Mouse (Mus musculus): ENCODE data around the gene Cyb561d2. TPM values are rescaled to one million over a fixed set of nuclear protein-coding genes. Genes with fewer than 3 reads are reported as not detected.
"Not testable (repeated sequence)": the region's sequence is repeated elsewhere in the genome, so short reads cannot be mapped to it uniquely, and the experiment has no call there.

Cyb561d2 gene
- total RNA-seq, 4 experiments from 2014 or later = 21.1 to 28.3 (median 25.1) TPM

GRCm38 (mm10) chr9:107571534-107572326, 29.7 kb upstream of the Cyb561d2 start:
- no peak for DNase-seq

GRCm38 (mm10) chr9:107570845-107571244, 28.9 kb upstream of the Cyb561d2 start:
- no peak for DNase-seq

- DNase-seq = no peak
Measured at GRCm38 (mm10) chr9:107570016-107570415, 28.0 kb upstream of the Cyb561d2 start.

GRCm38 (mm10) chr9:107569270-107569669, 27.3 kb upstream of the Cyb561d2 start:
- no peak for DNase-seq

- peak; percentile 82 for DNase-seq
Measured at GRCm38 (mm10) chr9:107568331-107569261, 26.6 kb upstream of the Cyb561d2 start.

- DNase-seq = no peak
Measured at GRCm38 (mm10) chr9:107567702-107568319, 25.8 kb upstream of the Cyb561d2 start, which contains the start of gene Hyal2. Gene Hyal2, plus strand, starts transcription at chr9:107567945.

GRCm38 (mm10) chr9:107566855-107567254, 24.9 kb upstream of the Cyb561d2 start:
- DNase-seq = no peak

- no peak for DNase-seq
Measured at GRCm38 (mm10) chr9:107566041-107566709, 24.2 kb upstream of the Cyb561d2 start.

GRCm38 (mm10) chr9:107565556-107565955, 23.6 kb upstream of the Cyb561d2 start:
- DNase-seq = not testable (repeated sequence)

GRCm38 (mm10) chr9:107563029-107563581, 21.1 kb upstream of the Cyb561d2 start, which contains the start of gene Tusc2:
Gene Tusc2, plus strand, starts transcription at chr9:107563255.
- DNase-seq = peak; percentile 95

GRCm38 (mm10) chr9:107556346-107556745, 14.4 kb upstream of the Cyb561d2 start:
- no peak for DNase-seq

GRCm38 (mm10) chr9:107555701-107556100, 13.7 kb upstream of the Cyb561d2 start:
- DNase-seq = no peak

- DNase-seq = no peak
Measured at GRCm38 (mm10) chr9:107555031-107555457, 13.1 kb upstream of the Cyb561d2 start.

- peak; percentile 94 for DNase-seq
Measured at GRCm38 (mm10) chr9:107554319-107554825, 12.4 kb upstream of the Cyb561d2 start.

- DNase-seq = no peak
Measured at GRCm38 (mm10) chr9:107553541-107554318, 11.7 kb upstream of the Cyb561d2 start.

- DNase-seq = no peak
Measured at GRCm38 (mm10) chr9:107552690-107553393, 10.8 kb upstream of the Cyb561d2 start.

GRCm38 (mm10) chr9:107551890-107552355, 9.9 kb upstream of the Cyb561d2 start:
- DNase-seq = no peak

GRCm38 (mm10) chr9:107551117-107551889, 9.3 kb upstream of the Cyb561d2 start, which contains the start of gene Rassf1:
Gene Rassf1, plus strand, starts transcription at chr9:107551555.
- peak; percentile 26 for DNase-seq

Data from adrenal gland, adult 8-10 months (tissue).